Mouse (Mus musculus) left cerebral cortex, postnatal 10 days (tissue): ENCODE results near the gene Nfya. TPM values are rescaled to one million over a fixed set of nuclear protein-coding genes. Genes with fewer than 3 reads are reported as not detected.

Experiments used
- DNase-seq, 2 experiments: peaks; one replicate each; pipeline ENCODE4 v3.0.0; 2021 to 2022; ENCODE audit warnings: low spot score in 2 of 2, mixed read lengths in 1 of 2; ENCODE audit errors: extremely low spot score in 1 of 2
- intact Hi-C: fragments of 180-260 bp; cut with DNase I; formaldehyde crosslinking; loops from one replicate; pipeline ENCODE4 v1.15.1; 2025
- total RNA-seq, 2 experiments: library from RNA; stranded (reverse); gene quantifications; 2 replicates each; pipeline ENCODE4 v1.2.3; 2021

Nfya gene
- total RNA-seq, 2 experiments from 2014 or later = 33.3 to 34.3 TPM

- intact Hi-C loops = loop anchor here (5.0 kb wide), 1 partner anchor 131 kb away; no protein-coding TSS in a partner anchor
Measured at GRCm38 (mm10) chr17:48407910-48408525, 1.7 kb downstream of the Nfya start.

GRCm38 (mm10) chr17:48407154-48407553 is 2.6 kb downstream of the Nfya start:
- no peak for DNase-seq
- intact Hi-C loops = loop anchor here (5.0 kb wide), 1 partner anchor 130 kb away; no protein-coding TSS in a partner anchor

More at GRCm38 (mm10) chr17:48407910-48408525, 1.7 kb downstream of the Nfya start:
- no peak for DNase-seq

- DNase-seq = no peak
- intact Hi-C loops = loop anchor here (5.0 kb wide), 1 partner anchor 127 kb away; no protein-coding TSS in a partner anchor
Measured at GRCm38 (mm10) chr17:48404706-48405105, 5.0 kb downstream of the Nfya start.

GRCm38 (mm10) chr17:48403848-48404247 is 5.9 kb downstream of the Nfya start:
- no peak for DNase-seq
- intact Hi-C loops = no loop called here

GRCm38 (mm10) chr17:48402751-48403150 is 7.0 kb downstream of the Nfya start:
- intact Hi-C loops = no loop called here
- no peak for DNase-seq

GRCm38 (mm10) chr17:48401710-48402109 is 8.0 kb downstream of the Nfya start:
- DNase-seq = no peak
- intact Hi-C loops = no loop called here

GRCm38 (mm10) chr17:48392616-48393015 is 17.1 kb downstream of the Nfya start:
- peak in 1 of 2 experiments; percentile 61 for DNase-seq
- intact Hi-C loops = loop anchor here (5.0 kb wide), 1 partner anchor 55 kb away; no protein-coding TSS in a partner anchor

GRCm38 (mm10) chr17:48391446-48391845 is 18.3 kb downstream of the Nfya start:
- no peak for DNase-seq
- intact Hi-C loops = loop anchor here (5.0 kb wide), 1 partner anchor 54 kb away; no protein-coding TSS in a partner anchor

GRCm38 (mm10) chr17:48389442-48389841 is 20.3 kb downstream of the Nfya start:
- intact Hi-C loops = no loop called here
- no peak for DNase-seq

GRCm38 (mm10) chr17:48388666-48389065 is 21.0 kb downstream of the Nfya start:
- no peak for DNase-seq
- intact Hi-C loops = no loop called here

- intact Hi-C loops = no loop called here
- no peak for DNase-seq
Measured at GRCm38 (mm10) chr17:48385786-48386461, 23.8 kb downstream of the Nfya start.

- no peak for DNase-seq
Measured at GRCm38 (mm10) chr17:48379050-48379449, 30.7 kb downstream of the Nfya start.

GRCm38 (mm10) chr17:48376102-48376501 is 33.6 kb downstream of the Nfya start:
- DNase-seq = no peak
- intact Hi-C loops = no loop called here

More at GRCm38 (mm10) chr17:48379050-48379449, 30.7 kb downstream of the Nfya start:
- intact Hi-C loops = no loop called here

GRCm38 (mm10) chr17:48372987-48373386 is 36.7 kb downstream of the Nfya start:
- peak in 1 of 2 experiments; percentile 32 for DNase-seq
- intact Hi-C loops = no loop called here

GRCm38 (mm10) chr17:48371621-48372020 is 38.1 kb downstream of the Nfya start:
- no peak for DNase-seq
- intact Hi-C loops = no loop called here

- intact Hi-C loops = no loop called here
- no peak for DNase-seq
Measured at GRCm38 (mm10) chr17:48366806-48367205, 42.9 kb downstream of the Nfya start.

GRCm38 (mm10) chr17:48365511-48366155 is 44.1 kb downstream of the Nfya start:
- intact Hi-C loops = no loop called here
- no peak for DNase-seq

GRCm38 (mm10) chr17:48363421-48363965 is 46.2 kb downstream of the Nfya start:
- no peak for DNase-seq
- intact Hi-C loops = no loop called here

- peak; percentile 64 to 68 for DNase-seq
- intact Hi-C loops = no loop called here
Measured at GRCm38 (mm10) chr17:48362966-48363365, 46.7 kb downstream of the Nfya start.
